Comparison of ENCODE assay signal across 8 mouse cellular contexts in genomic region chr10:67284761-67285175, GRCm38 (mm10). TPM values are rescaled to one million over a fixed set of nuclear protein-coding genes. Genes with fewer than 3 reads are reported as not detected.
DNase-seq lines count a peak whose midpoint lies in the region; ATAC-seq and TF ChIP-seq lines count a peak whose summit lies in the region.

No protein-coding gene starts in this region.

- no peak for DNase-seq in heart, adult 18-20 months
- DNase-seq in heart, postnatal 0 days (ENCODE audit: low spot score), result peak; percentile 28
- DNase-seq in layer of hippocampus, postnatal 10 days (ENCODE audit: low spot score in 2 of 2), result no peak

- H3K27ac ChIP-seq in heart, embryonic 13.5 days (replicated peaks), result peak overlapping the region; percentile 72
- peak overlapping the region; percentile 54; the same call in 1 of the 2 replicates for H3K27ac ChIP-seq in bone marrow macrophage, adult 2 months (ENCODE audit: insufficient read depth, low read depth, low read length)
- peak overlapping the region; percentile 84 for H3K27ac ChIP-seq in heart, postnatal 0 days (ENCODE audit: low read depth)
- H3K27ac ChIP-seq in liver, embryonic 12.5 days, result peak overlapping the region; percentile 73
- 0 out of 2 replicates have a peak overlapping the region, but pooled peaks have one; percentile 32 for H3K27ac ChIP-seq in neural tube, embryonic 12.5 days

- peaks cover 48% of the 10 kb centered on the region for H3K4me1 ChIP-seq in heart, embryonic 13.5 days
- H3K4me1 ChIP-seq in bone marrow macrophage, adult 2 months (ENCODE audit: control insufficient read depth, insufficient read depth, low read length), result peaks cover 47% of the 10 kb centered on the region
- peaks cover 41% of the 10 kb centered on the region for H3K4me1 ChIP-seq in heart, postnatal 0 days (ENCODE audit: control insufficient read depth, insufficient read depth)
- H3K4me1 ChIP-seq in liver, embryonic 12.5 days, result peaks cover 38% of the 10 kb centered on the region
- H3K4me1 ChIP-seq in neural tube, embryonic 12.5 days, result peaks cover 16% of the 10 kb centered on the region

- WGBS in heart, embryonic 13.5 days, result under 1% methylated on average over 37 of the region's 41 CpGs
- 0% methylated on average over 36 of the region's 41 CpGs for WGBS in heart, postnatal 0 days
- 1% methylated on average over 40 of the region's 41 CpGs for WGBS in liver, embryonic 12.5 days (ENCODE audit: insufficient replicate concordance)
- WGBS in neural tube, embryonic 12.5 days, result 0% methylated on average over 40 of the region's 41 CpGs

- H3K9ac ChIP-seq in heart, embryonic 13.5 days, result peak overlapping the region; percentile 96
- peak overlapping the region; percentile 96 for H3K9ac ChIP-seq in heart, postnatal 0 days (replicated peaks; ENCODE audit: low read depth, low read length)
- H3K9ac ChIP-seq in liver, embryonic 12.5 days, result peak overlapping the region; percentile 92
- peak overlapping the region; percentile 87 for H3K9ac ChIP-seq in neural tube, embryonic 12.5 days

- H3K4me2 ChIP-seq in heart, embryonic 13.5 days, result peak overlapping the region; percentile 76
- peak overlapping the region; percentile 96 for H3K4me2 ChIP-seq in heart, postnatal 0 days (ENCODE audit: low read depth, low read length)
- H3K4me2 ChIP-seq in liver, embryonic 12.5 days, result peak overlapping the region; percentile 92
- peak overlapping the region; percentile 91 for H3K4me2 ChIP-seq in neural tube, embryonic 12.5 days (replicated peaks)

- no peak for TF ChIP-seq CTCF in bone marrow macrophage, adult 2 months (IDR thresholded peaks at IDR 0.05; ENCODE audit: low read depth, low read length)
- no peak for TF ChIP-seq CTCF in heart, postnatal 0 days (IDR thresholded peaks at IDR 0.05; ENCODE audit: low read depth)

- H3K4me3 ChIP-seq in heart, embryonic 13.5 days, result peak overlapping the region; percentile 97
- H3K4me3 ChIP-seq in bone marrow macrophage, adult 2 months (ENCODE audit: insufficient read depth, low read length), result peak overlapping the region; percentile 98
- H3K4me3 ChIP-seq in heart, postnatal 0 days (ENCODE audit: low read depth, low read length), result peak overlapping the region; percentile 98
- H3K4me3 ChIP-seq in liver, embryonic 12.5 days, result peak overlapping the region; percentile 92
- H3K4me3 ChIP-seq in neural tube, embryonic 12.5 days, result peak overlapping the region; percentile 91

- peak; percentile 25; the same call in 1 of the 2 replicates for ATAC-seq in heart, embryonic 13.5 days (ENCODE audit: extremely low read depth, insufficient number of reproducible peaks, low FRiP score, low TSS enrichment)
- peak; percentile 58 for ATAC-seq in CD4-positive, CD25-positive, alpha-beta regulatory T cell, adult 4 months
- peak; percentile 15 for ATAC-seq in heart, postnatal 0 days (ENCODE audit: insufficient read depth, low read depth)
- ATAC-seq in liver, embryonic 12.5 days, result peak; percentile 70
- peak; percentile 75 for ATAC-seq in neural tube, embryonic 12.5 days (ENCODE audit: low FRiP score, low read depth)

- no peaks in the 10 kb centered on the region for H3K9me3 ChIP-seq in heart, embryonic 13.5 days
- H3K9me3 ChIP-seq in heart, postnatal 0 days (replicated peaks; ENCODE audit: control insufficient read depth, low read length), result no peaks in the 10 kb centered on the region
- no peaks in the 10 kb centered on the region for H3K9me3 ChIP-seq in liver, embryonic 12.5 days (replicated peaks)
- H3K9me3 ChIP-seq in neural tube, embryonic 12.5 days, result no peaks in the 10 kb centered on the region

- no peak for TF ChIP-seq POLR2A in bone marrow macrophage, adult 2 months (IDR thresholded peaks at IDR 0.05; ENCODE audit: borderline replicate concordance, low read depth, low read length)

- H3K36me3 ChIP-seq in heart, embryonic 13.5 days, result no peaks in the 10 kb centered on the region
- H3K36me3 ChIP-seq in heart, postnatal 0 days (replicated peaks; ENCODE audit: control insufficient read depth, insufficient read depth, low read length), result no peaks in the 10 kb centered on the region
- H3K36me3 ChIP-seq in liver, embryonic 12.5 days, result no peaks in the 10 kb centered on the region
- no peaks in the 10 kb centered on the region for H3K36me3 ChIP-seq in neural tube, embryonic 12.5 days

- TF ChIP-seq EP300 in heart, postnatal 0 days (IDR thresholded peaks at IDR 0.05; ENCODE audit: low read depth), result no peak

- H3K27me3 ChIP-seq in heart, embryonic 13.5 days (replicated peaks), result no peaks in the 10 kb centered on the region
- no peaks in the 10 kb centered on the region for H3K27me3 ChIP-seq in heart, postnatal 0 days (ENCODE audit: control insufficient read depth, insufficient read depth, low read length)
- H3K27me3 ChIP-seq in liver, embryonic 12.5 days (replicated peaks), result no peaks in the 10 kb centered on the region
- H3K27me3 ChIP-seq in neural tube, embryonic 12.5 days (replicated peaks), result no peaks in the 10 kb centered on the region

RNA-seq across cellular contexts. Expression of gene Nrbf2, which starts 0.3 kb away (rescaled TPM):
- 27.9 and 30.6 TPM in 2 replicates for polyA plus RNA-seq in heart, embryonic 13.5 days (2015; fragmentation: Nextera tagmentation; extraction: Ambion mirVana)
- total RNA-seq in heart, adult 18-20 months (2021), result 1 to 10 TPM; 6.8 to 6.9 TPM
- polyA plus RNA-seq in CD4-positive, CD25-positive, alpha-beta regulatory T cell, adult 4 months (2017; shearing (Covaris generic)), result 10 to 100 TPM; 27.6 to 35.3 TPM
- polyA plus RNA-seq in bone marrow macrophage, adult 2 months (2012; ENCODE audit: insufficient read depth, insufficient read length, missing spikeins), result 30.0 and 35.0 TPM in 2 replicates
- total RNA-seq in heart, postnatal 0 days (2014; rRNA removed; ENCODE audit: low replicate concordance), result 11.8 and 12.5 TPM in 2 replicates
- 24.3 and 27.4 TPM in 2 replicates for polyA plus RNA-seq in heart, postnatal 0 days (2015; fragmentation: Nextera tagmentation; extraction: Ambion mirVana)
- polyA plus RNA-seq in liver, embryonic 12.5 days (2016; fragmentation: Nextera tagmentation; extraction: Ambion mirVana), result 23.6 and 24.2 TPM in 2 replicates
- 38.2 and 42.4 TPM in 2 replicates for polyA plus RNA-seq in neural tube, embryonic 12.5 days (2016; fragmentation: Nextera tagmentation; extraction: Ambion mirVana)
- total RNA-seq in layer of hippocampus, postnatal 10 days (2021), result 10 to 100 TPM; 14.8 to 16.6 TPM

Comparison
In these comparisons a context has a peak if more than half of its experiments do, and no peak if none do; other contexts are left out.
1. ATAC-seq: peak in every context shown above with its lines; median percentile 75 in neural tube, embryonic 12.5 days; 70 in liver, embryonic 12.5 days; 58 in CD4-positive, CD25-positive, alpha-beta regulatory T cell, adult 4 months; 25 in heart, embryonic 13.5 days; 15 in heart, postnatal 0 days.
2. H3K27ac ChIP-seq: peak in every context shown above with its lines; median percentile 84 in heart, postnatal 0 days; 73 in liver, embryonic 12.5 days; 72 in heart, embryonic 13.5 days; 54 in bone marrow macrophage, adult 2 months; 32 in neural tube, embryonic 12.5 days.